Mouse (Mus musculus): Measurements from ENCODE around the gene Taco1. TPM values are rescaled to one million over a fixed set of nuclear protein-coding genes. Genes with fewer than 3 reads are reported as not detected.

Gene Taco1
- total RNA-seq, 2 experiments from 2014 or later, result 33.5 to 50.1 TPM

GRCm38 (mm10) chr11:106073774-106074173, 7.9 kb downstream of the Taco1 start:
- H3K4me3 ChIP-seq, result no peak overlapping the region
- H3K27ac ChIP-seq, result no peak overlapping the region
- intact Hi-C loops (cut with DNase I), result no loop called here
- DNase-seq, result no peak
- TF ChIP-seq CTCF (IDR thresholded peaks at IDR 0.05), result no peak

GRCm38 (mm10) chr11:106076321-106076720, 10.5 kb downstream of the Taco1 start:
- no peak overlapping the region for H3K27ac ChIP-seq
- intact Hi-C loops (cut with DNase I), result loop anchor here (5.0 kb wide), 1 partner anchor 39 kb away; the partner anchor contains the start of gene Dcaf7
- TF ChIP-seq CTCF (IDR thresholded peaks at IDR 0.05), result no peak; the same call in none of the 2 replicates
- no peak overlapping the region for H3K4me3 ChIP-seq
- DNase-seq, result peak; percentile 79

- peak; percentile 99 for DNase-seq
- TF ChIP-seq CTCF (IDR thresholded peaks at IDR 0.05), result peak; percentile 54
- H3K27ac ChIP-seq, result peak within 1 kb of the TSS; percentile 97
- peak within 1 kb of the TSS; percentile 80 for H3K4me3 ChIP-seq
- intact Hi-C loops (cut with DNase I), result no loop called here
These were observed 18.1 kb downstream of the Taco1 start, which contains the start of gene Map3k3 for GRCm38 (mm10) chr11:106083708-106084701. TSS of gene Map3k3 (plus strand) at chr11:106084613.

GRCm38 (mm10) chr11:106084911-106085561, 19.2 kb downstream of the Taco1 start:
- Histone ChIP-seq H3K27ac (peak overlapping the region; percentile 97), H3K4me3 (peak overlapping the region; percentile 80)
- TF ChIP-seq CTCF (IDR thresholded peaks at IDR 0.05), result no peak
- intact Hi-C loops (cut with DNase I), result no loop called here
- peak; percentile 90 for DNase-seq

- H3K27ac ChIP-seq, result peak overlapping the region; percentile 46
- DNase-seq, result no peak
- no peak for TF ChIP-seq CTCF (IDR thresholded peaks at IDR 0.05)
- H3K4me3 ChIP-seq, result no peak overlapping the region; the same call in 1 of the 2 replicates
- intact Hi-C loops (cut with DNase I), result no loop called here
These were observed 32.4 kb downstream of the Taco1 start for GRCm38 (mm10) chr11:106098223-106098622.

GRCm38 (mm10) chr11:106102866-106103265, 37.0 kb downstream of the Taco1 start:
- no peak for TF ChIP-seq CTCF (IDR thresholded peaks at IDR 0.05)
- no peak overlapping the region for H3K4me3 ChIP-seq
- 0 out of 2 replicates have a peak overlapping the region, but pooled peaks have one; percentile 9 for H3K27ac ChIP-seq
- peak; percentile 42 for DNase-seq
- intact Hi-C loops (cut with DNase I), result no loop called here

- DNase-seq, result no peak
These were observed 40.3 kb downstream of the Taco1 start for GRCm38 (mm10) chr11:106106047-106106587.

GRCm38 (mm10) chr11:106111688-106112087, 45.8 kb downstream of the Taco1 start:
- H3K27ac ChIP-seq, result no peak overlapping the region

More at GRCm38 (mm10) chr11:106106047-106106587, 40.3 kb downstream of the Taco1 start:
- no peak for TF ChIP-seq CTCF (IDR thresholded peaks at IDR 0.05)
- Histone ChIP-seq H3K27ac (no peak overlapping the region), H3K4me3 (no peak overlapping the region)
- intact Hi-C loops (cut with DNase I), result no loop called here

GRCm38 (mm10) chr11:106122221-106122620, 56.4 kb downstream of the Taco1 start:
- DNase-seq, result no peak
- no peak for TF ChIP-seq CTCF (IDR thresholded peaks at IDR 0.05)
- H3K4me3 ChIP-seq, result no peak overlapping the region
- intact Hi-C loops (cut with DNase I), result no loop called here
- H3K27ac ChIP-seq, result peak overlapping the region; percentile 40

More at GRCm38 (mm10) chr11:106111688-106112087, 45.8 kb downstream of the Taco1 start:
- TF ChIP-seq CTCF (IDR thresholded peaks at IDR 0.05), result no peak
- no peak overlapping the region for H3K4me3 ChIP-seq
- DNase-seq, result no peak
- intact Hi-C loops (cut with DNase I), result no loop called here

GRCm38 (mm10) chr11:106122736-106123135, 56.9 kb downstream of the Taco1 start:
- H3K27ac ChIP-seq, result peak overlapping the region; percentile 40
- no peak for TF ChIP-seq CTCF (IDR thresholded peaks at IDR 0.05)
- intact Hi-C loops (cut with DNase I), result no loop called here

More at GRCm38 (mm10) chr11:106122736-106123135, 56.9 kb downstream of the Taco1 start:
- no peak overlapping the region for H3K4me3 ChIP-seq
- no peak for DNase-seq

Other genes with a start within 250 kb of the Taco1 start
- gene Cyb561, start 112.7 kb upstream of the Taco1 start, total RNA-seq (2021), result 1 to 10 TPM; 3.9 to 4.7 TPM
- 10 to 100 TPM; 18.4 to 24.6 TPM for gene Ace, start 98.1 kb upstream of the Taco1 start, total RNA-seq (2021)
- not detected for gene Ace3, start 71.4 kb upstream of the Taco1 start, total RNA-seq (2021)
- gene Kcnh6, start 57.9 kb upstream of the Taco1 start, total RNA-seq (2021), result not detected
- gene Dcaf7, start 29.2 kb upstream of the Taco1 start, total RNA-seq (2021), result 10 to 100 TPM; 23.9 to 28.2 TPM
- 10 to 100 TPM; 23.2 to 25.7 TPM for gene Map3k3, start 18.6 kb downstream of the Taco1 start, total RNA-seq (2021)
- not detected for gene Gm10840, start 94.8 kb downstream of the Taco1 start, total RNA-seq (2021)
- 1 to 10 TPM; 1.3 to 1.7 TPM for gene Limd2, start 94.8 kb downstream of the Taco1 start, total RNA-seq (2021)
- gene Strada, start 136.1 kb downstream of the Taco1 start, total RNA-seq (2021), result 10 to 100 TPM; 10.0 to 10.5 TPM
- gene Ccdc47, start 150.3 kb downstream of the Taco1 start, total RNA-seq (2021), result 10 to 100 TPM; 68.3 to 78.9 TPM
- 10 to 100 TPM; 24.3 to 24.7 TPM for gene Ddx42, start 150.9 kb downstream of the Taco1 start, total RNA-seq (2021)
- gene Ftsj3, start 190.0 kb downstream of the Taco1 start, total RNA-seq (2021), result 10 to 100 TPM; 21.9 to 22.3 TPM
- 100 to 1,000 TPM; 121 to 132 TPM for gene Psmc5, start 190.1 kb downstream of the Taco1 start, total RNA-seq (2021)
- gene Smarcd2, start 206.9 kb downstream of the Taco1 start, total RNA-seq (2021), result 10 to 100 TPM; 10.8 to 12.8 TPM
- gene Tcam1, start 210.6 kb downstream of the Taco1 start, total RNA-seq (2021), result under 1 TPM; 0.08 TPM
- gene Gh, start 235.8 kb downstream of the Taco1 start, total RNA-seq (2021), result not detected
- under 1 TPM; 0.28 to 0.64 TPM for gene Cd79b, start 248.7 kb downstream of the Taco1 start, total RNA-seq (2021)